Mouse (Mus musculus) thymus, postnatal 0 days (tissue): ENCODE data around the gene Kcng4. TPM values are rescaled to one million over a fixed set of nuclear protein-coding genes. Genes with fewer than 3 reads are reported as not detected.

Experiments
- DNase-seq: peaks from one replicate; pipeline ENCODE4 v3.0.0-alpha.2; 2015; ENCODE audit warnings: low spot score
- polyA plus RNA-seq: library from polyadenylated mRNA; unstranded; fragments of >200 nt; fragmentation: Nextera tagmentation; extraction: Ambion mirVana; gene quantifications from 2 replicates; pipeline ENCODE4 v1.2.1, GENCODE M21; 2015

The Kcng4 gene
- polyA plus RNA-seq, 1 experiment from 2014 or later = 0.07 TPM

GRCm38 (mm10) chr8:119642960-119643359 is 7.5 kb upstream of the Kcng4 start:
- no peak for DNase-seq

GRCm38 (mm10) chr8:119641058-119641457 is 5.6 kb upstream of the Kcng4 start:
- no peak for DNase-seq

- DNase-seq = no peak
Observed at GRCm38 (mm10) chr8:119639798-119640197, 4.3 kb upstream of the Kcng4 start.

- no peak for DNase-seq
Observed at GRCm38 (mm10) chr8:119638261-119638660, 2.8 kb upstream of the Kcng4 start.

- DNase-seq = no peak
Observed at GRCm38 (mm10) chr8:119637381-119637780, 1.9 kb upstream of the Kcng4 start.

- no peak for DNase-seq
Observed at GRCm38 (mm10) chr8:119636766-119637165, 1.3 kb upstream of the Kcng4 start.

- no peak for DNase-seq
Observed at GRCm38 (mm10) chr8:119635958-119636357, 478 bp upstream of the Kcng4 start.

- DNase-seq = no peak
Observed at GRCm38 (mm10) chr8:119634616-119635336, 704 bp downstream of the Kcng4 start.

GRCm38 (mm10) chr8:119632909-119633308 is 2.6 kb downstream of the Kcng4 start:
- DNase-seq = no peak

- DNase-seq = no peak
Observed at GRCm38 (mm10) chr8:119632246-119632645, 3.2 kb downstream of the Kcng4 start.

GRCm38 (mm10) chr8:119630841-119631240 is 4.6 kb downstream of the Kcng4 start:
- DNase-seq = no peak

GRCm38 (mm10) chr8:119627613-119628359 is 7.7 kb downstream of the Kcng4 start:
- no peak for DNase-seq

- no peak for DNase-seq
Observed at GRCm38 (mm10) chr8:119627199-119627598, 8.3 kb downstream of the Kcng4 start.

- DNase-seq = no peak
Observed at GRCm38 (mm10) chr8:119625788-119626187, 9.7 kb downstream of the Kcng4 start.

- DNase-seq = no peak
Observed at GRCm38 (mm10) chr8:119624916-119625315, 10.6 kb downstream of the Kcng4 start.

GRCm38 (mm10) chr8:119623744-119624143 is 11.7 kb downstream of the Kcng4 start:
- no peak for DNase-seq

- DNase-seq = no peak
Observed at GRCm38 (mm10) chr8:119623061-119623460, 12.4 kb downstream of the Kcng4 start.

- DNase-seq = no peak
Observed at GRCm38 (mm10) chr8:119622555-119622954, 12.9 kb downstream of the Kcng4 start.

- DNase-seq = no peak
Observed at GRCm38 (mm10) chr8:119620848-119621465, 14.5 kb downstream of the Kcng4 start.

- DNase-seq = no peak
Observed at GRCm38 (mm10) chr8:119620116-119620840, 15.2 kb downstream of the Kcng4 start.

- no peak for DNase-seq
Observed at GRCm38 (mm10) chr8:119618887-119619286, 16.6 kb downstream of the Kcng4 start.

GRCm38 (mm10) chr8:119617586-119617985 is 17.9 kb downstream of the Kcng4 start:
- no peak for DNase-seq
